Mouse (Mus musculus): ENCODE measurements at regions not wholly inside any gene's neighbourhood (a gene's known extent, or its start where the extent isn't known, plus 50 kb on each side); places are given as distances from the start of the nearest gene placed in this dataset.
"Not testable (repeated sequence)": the region's sequence is repeated elsewhere in the genome, so short reads cannot be mapped to it uniquely, and the experiment has no call there.

- no peaks in the 10 kb centered on the region for H3K4me1 ChIP-seq (ENCODE audit: control insufficient read depth in 1 of 2, insufficient read depth in 2 of 2, low read length in 2 of 2)
- no peaks in the 10 kb centered on the region for H3K79me2 ChIP-seq (ENCODE audit: control insufficient read depth, insufficient read depth, low read length, poor library complexity)
- TF ChIP-seq ELF1 (IDR thresholded peaks at IDR 0.05; ENCODE audit: low read depth, low read length) = no peak
- no peak for TF ChIP-seq NELFE (IDR thresholded peaks at IDR 0.05; ENCODE audit: low read depth, low read length)
- no peak for TF ChIP-seq POLR2AphosphoS2 (IDR thresholded peaks at IDR 0.05; ENCODE audit: low read length)
- H3K27me3 ChIP-seq (ENCODE audit: control insufficient read depth in 1 of 2, insufficient read depth in 2 of 2, low read length in 2 of 2) = no peaks in the 10 kb centered on the region
- H3K36me3 ChIP-seq (ENCODE audit: control insufficient read depth in 1 of 2, insufficient read depth in 2 of 2, low read length in 2 of 2) = no peaks in the 10 kb centered on the region
- no peaks in the 10 kb centered on the region for H3K9me3 ChIP-seq (replicated peaks; ENCODE audit: insufficient read depth, low read length)
- no peak overlapping the region for H3K9ac ChIP-seq (ENCODE audit: control insufficient read depth, low read depth, low read length, poor library complexity, severe bottlenecking)
- no peak overlapping the region for H3K4me3 ChIP-seq (ENCODE audit: control insufficient read depth in 1 of 2, insufficient read depth in 1 of 2, low read depth in 2 of 2, low read length in 2 of 2)
- no peak for DNase-seq (ENCODE audit: low read depth, low spot score)
- H3K27ac ChIP-seq (ENCODE audit: control insufficient read depth, low read depth, low read length) = no peak overlapping the region
These were observed 137.6 kb downstream of the Arrdc3 start for GRCm38 (mm10) chr13:81020811-81021210.

GRCm38 (mm10) chr13:81022410-81022809 lies 139.2 kb downstream of the Arrdc3 start:
- no peak for DNase-seq (ENCODE audit: low read depth, low spot score)

GRCm38 (mm10) chr13:81025241-81025760 lies 142.1 kb downstream of the Arrdc3 start:
- not testable (repeated sequence) for H3K36me3 ChIP-seq (ENCODE audit: control insufficient read depth in 1 of 2, insufficient read depth in 2 of 2, low read length in 2 of 2); H3K27me3 ChIP-seq (ENCODE audit: control insufficient read depth in 1 of 2, insufficient read depth in 2 of 2, low read length in 2 of 2); H3K79me2 ChIP-seq (ENCODE audit: control insufficient read depth, insufficient read depth, low read length, poor library complexity); DNase-seq (ENCODE audit: low read depth, low spot score); H3K9ac ChIP-seq (ENCODE audit: control insufficient read depth, low read depth, low read length, poor library complexity, severe bottlenecking); H3K27ac ChIP-seq (ENCODE audit: control insufficient read depth, low read depth, low read length); H3K9me3 ChIP-seq (replicated peaks; ENCODE audit: insufficient read depth, low read length); H3K4me3 ChIP-seq (ENCODE audit: control insufficient read depth in 1 of 2, insufficient read depth in 1 of 2, low read depth in 2 of 2, low read length in 2 of 2); H3K4me1 ChIP-seq (ENCODE audit: control insufficient read depth in 1 of 2, insufficient read depth in 2 of 2, low read length in 2 of 2)

More at GRCm38 (mm10) chr13:81022410-81022809, 139.2 kb downstream of the Arrdc3 start:
- Histone ChIP-seq H3K36me3 (ENCODE audit: control insufficient read depth in 1 of 2, insufficient read depth in 2 of 2, low read length in 2 of 2) (no peaks in the 10 kb centered on the region), H3K4me1 (ENCODE audit: control insufficient read depth in 1 of 2, insufficient read depth in 2 of 2, low read length in 2 of 2) (no peaks in the 10 kb centered on the region), H3K27ac (ENCODE audit: control insufficient read depth, low read depth, low read length) (no peak overlapping the region), H3K27me3 (ENCODE audit: control insufficient read depth in 1 of 2, insufficient read depth in 2 of 2, low read length in 2 of 2) (no peaks in the 10 kb centered on the region), H3K4me3 (ENCODE audit: control insufficient read depth in 1 of 2, insufficient read depth in 1 of 2, low read depth in 2 of 2, low read length in 2 of 2) (no peak overlapping the region), H3K9ac (ENCODE audit: control insufficient read depth, low read depth, low read length, poor library complexity, severe bottlenecking) (no peak overlapping the region), H3K79me2 (ENCODE audit: control insufficient read depth, insufficient read depth, low read length, poor library complexity) (no peaks in the 10 kb centered on the region), H3K9me3 (replicated peaks; ENCODE audit: insufficient read depth, low read length) (no peaks in the 10 kb centered on the region)
- no peak for TF ChIP-seq POLR2AphosphoS2 (IDR thresholded peaks at IDR 0.05; ENCODE audit: low read length)
- peak in 1 of 3 experiments; percentile 2; a peak in 1 of 6 replicates for TF ChIP-seq CTCF (IDR thresholded peaks at IDR 0.05 in 2 of 3, conservative IDR thresholded peaks at IDR 0.05 in 1 of 3; ENCODE audit: control insufficient read depth in 1 of 3, insufficient read depth in 1 of 3, low read depth in 2 of 3, low read length in 3 of 3, poor library complexity in 1 of 3, severe bottlenecking in 1 of 3)

GRCm38 (mm10) chr13:81037316-81037715 lies 154.1 kb downstream of the Arrdc3 start:
- no peak for DNase-seq (ENCODE audit: low read depth, low spot score)
- Histone ChIP-seq H3K27me3 (ENCODE audit: control insufficient read depth in 1 of 2, insufficient read depth in 2 of 2, low read length in 2 of 2) (no peaks in the 10 kb centered on the region), H3K36me3 (ENCODE audit: control insufficient read depth in 1 of 2, insufficient read depth in 2 of 2, low read length in 2 of 2) (no peaks in the 10 kb centered on the region), H3K4me1 (ENCODE audit: control insufficient read depth in 1 of 2, insufficient read depth in 2 of 2, low read length in 2 of 2) (no peaks in the 10 kb centered on the region), H3K9ac (ENCODE audit: control insufficient read depth, low read depth, low read length, poor library complexity, severe bottlenecking) (no peak overlapping the region), H3K27ac (ENCODE audit: control insufficient read depth, low read depth, low read length) (no peak overlapping the region), H3K9me3 (replicated peaks; ENCODE audit: insufficient read depth, low read length) (no peaks in the 10 kb centered on the region), H3K79me2 (ENCODE audit: control insufficient read depth, insufficient read depth, low read length, poor library complexity) (no peaks in the 10 kb centered on the region), H3K4me3 (ENCODE audit: control insufficient read depth in 1 of 2, insufficient read depth in 1 of 2, low read depth in 2 of 2, low read length in 2 of 2) (no peak overlapping the region)
- no peak for TF ChIP-seq ZC3H11A (IDR thresholded peaks at IDR 0.05; ENCODE audit: low read depth, low read length)
- no peak for TF ChIP-seq ZMIZ1 (IDR thresholded peaks at IDR 0.05; ENCODE audit: low read depth, low read length)
- TF ChIP-seq RAD21 (IDR thresholded peaks at IDR 0.05; ENCODE audit: low read depth, low read length) = no peak
- no peak for TF ChIP-seq SIN3A (IDR thresholded peaks at IDR 0.05; ENCODE audit: low read length)
- no peak for TF ChIP-seq CHD2 (IDR thresholded peaks at IDR 0.05; ENCODE audit: low read length)
- no peak for TF ChIP-seq MXI1 (IDR thresholded peaks at IDR 0.05; ENCODE audit: low read depth, low read length)
- TF ChIP-seq SMC3 (IDR thresholded peaks at IDR 0.05; ENCODE audit: low read depth, low read length) = no peak
- TF ChIP-seq MAFK (IDR thresholded peaks at IDR 0.05; ENCODE audit: borderline replicate concordance, low read depth, low read length) = no peak
- no peak for TF ChIP-seq MYC (IDR thresholded peaks at IDR 0.05; ENCODE audit: low read depth, low read length)
